Mouse (Mus musculus) urinary bladder, postnatal 0 days (tissue): ENCODE results near the gene Cnnm4. TPM values are rescaled to one million over a fixed set of nuclear protein-coding genes. Genes with fewer than 3 reads are reported as not detected.

Experiments used
- microRNA-seq: library from miRNA; unstranded; fragments of <30 nt; microRNA quantifications from one replicate; pipeline ENCODE4, GENCODE M21; 2016
- polyA plus RNA-seq: library from polyadenylated mRNA; unstranded; fragments of >200 nt; fragmentation: Nextera tagmentation; extraction: Ambion mirVana; gene quantifications from 2 replicates; pipeline ENCODE4 v1.2.1, GENCODE M21; 2015

Cnnm4 gene
- polyA plus RNA-seq = 10.0 and 11.8 TPM in 2 replicates

GRCm38 (mm10) chr1:36471181-36472105, at the start of gene Cnnm4:
Gene Cnnm4, plus strand, starts transcription at chr1:36471620.

GRCm38 (mm10) chr1:36444471-36445464, 26.7 kb upstream of the Cnnm4 start, which contains the start of gene Lman2l:
Gene Lman2l, minus strand, starts transcription at chr1:36445271.

GRCm38 (mm10) chr1:36511289-36512021, 40.0 kb downstream of the Cnnm4 start, which contains the start of gene Cnnm3:
Gene Cnnm3, plus strand, starts transcription at chr1:36511867.

GRCm38 (mm10) chr1:36536783-36537182, 65.4 kb downstream of the Cnnm4 start, which contains the start of gene Ankrd23:
Gene Ankrd23, minus strand, starts transcription at chr1:36536883.

GRCm38 (mm10) chr1:36539186-36539585, 67.8 kb downstream of the Cnnm4 start, which contains the start of gene Gm42417:
Gene Gm42417, minus strand, starts transcription at chr1:36539429.

GRCm38 (mm10) chr1:36546888-36547471, 75.6 kb downstream of the Cnnm4 start, which contains the start of gene Ankrd39:
Gene Ankrd39, minus strand, starts transcription at chr1:36547445.

Small RNA genes lying within 50 kb of the gene (microRNA-seq; reads per million reads assigned to microRNA genes)
- gene Gm47280 = not detected

Other genes starting within 250 kb of the Cnnm4 start
- gene Uggt1, start 226.9 kb upstream of the Cnnm4 start, polyA plus RNA-seq = 20.2 and 24.4 TPM in 2 replicates
- gene Neurl3, start 196.9 kb upstream of the Cnnm4 start, polyA plus RNA-seq = 1.7 and 4.9 TPM in 2 replicates
- gene Arid5a, start 163.9 kb upstream of the Cnnm4 start, polyA plus RNA-seq = 6.0 and 6.2 TPM in 2 replicates
- 20.0 and 21.5 TPM in 2 replicates for gene Kansl3, start 102.4 kb upstream of the Cnnm4 start, polyA plus RNA-seq
- 0.16 and 0.19 TPM in 2 replicates for gene Fer1l5, start 99.3 kb upstream of the Cnnm4 start, polyA plus RNA-seq
- gene Lman2l, start 26.3 kb upstream of the Cnnm4 start, polyA plus RNA-seq = 15.5 and 15.9 TPM in 2 replicates
- gene Cnnm3, start 40.2 kb downstream of the Cnnm4 start, polyA plus RNA-seq = 1.2 and 1.3 TPM in 2 replicates
- gene Ankrd23, start 65.3 kb downstream of the Cnnm4 start, polyA plus RNA-seq = 11.8 and 13.1 TPM in 2 replicates
- gene Gm42417, start 67.8 kb downstream of the Cnnm4 start, polyA plus RNA-seq = 1.0 TPM in 1 of 2 replicates, not detected in the other
- 20.9 and 28.5 TPM in 2 replicates for gene Ankrd39, start 75.8 kb downstream of the Cnnm4 start, polyA plus RNA-seq
- gene Sema4c, start 86.7 kb downstream of the Cnnm4 start, polyA plus RNA-seq = 8.2 and 9.7 TPM in 2 replicates
- gene Fam178b, start 211.6 kb downstream of the Cnnm4 start, polyA plus RNA-seq = 1.3 and 1.6 TPM in 2 replicates
- gene Cox5b, start 219.8 kb downstream of the Cnnm4 start, polyA plus RNA-seq = 696 and 763 TPM in 2 replicates
- not detected in 2 replicates for gene 4933424G06Rik, start 238.5 kb downstream of the Cnnm4 start, polyA plus RNA-seq
- gene Actr1b, start 242.8 kb downstream of the Cnnm4 start, polyA plus RNA-seq = 62.6 and 65.6 TPM in 2 replicates